Mouse (Mus musculus): ENCODE results near the gene Nbea.

Gene Nbea

DNA sequence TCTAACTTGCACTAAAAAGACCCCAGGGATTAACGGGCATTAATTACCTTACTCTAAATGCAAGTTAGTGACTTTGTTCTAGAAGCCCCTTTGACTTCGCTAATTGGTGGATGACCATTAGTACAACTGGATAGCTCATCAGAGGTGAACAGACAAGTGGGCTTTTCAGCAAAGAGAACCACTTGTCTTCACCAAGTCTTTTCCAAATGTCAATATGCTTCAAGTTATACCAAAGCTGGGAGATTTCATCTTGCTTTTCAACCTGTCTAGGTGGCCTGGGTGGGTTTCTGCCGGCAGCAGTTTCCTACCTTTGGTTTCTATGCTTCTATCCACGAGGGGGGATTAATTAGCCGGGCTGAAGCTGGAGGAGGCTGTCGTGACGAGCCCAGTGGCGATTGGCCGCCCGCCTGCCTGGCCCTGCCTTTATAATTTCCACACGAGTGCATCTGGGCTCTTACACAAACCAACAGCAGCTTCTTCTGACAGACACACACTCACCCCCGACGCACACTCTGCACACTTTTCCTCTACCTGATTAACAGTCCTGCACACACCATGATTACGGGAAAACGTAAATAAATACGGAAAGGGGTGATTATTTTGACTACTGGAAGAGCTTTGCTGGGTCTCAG, 401.3 kb downstream of the Nbea start, which contains the start of gene Mab21l1:
TSS of gene Mab21l1 (plus strand) at position 455 of the 632 bp plus-strand sequence.
- no peak for DNase-seq

DNA sequence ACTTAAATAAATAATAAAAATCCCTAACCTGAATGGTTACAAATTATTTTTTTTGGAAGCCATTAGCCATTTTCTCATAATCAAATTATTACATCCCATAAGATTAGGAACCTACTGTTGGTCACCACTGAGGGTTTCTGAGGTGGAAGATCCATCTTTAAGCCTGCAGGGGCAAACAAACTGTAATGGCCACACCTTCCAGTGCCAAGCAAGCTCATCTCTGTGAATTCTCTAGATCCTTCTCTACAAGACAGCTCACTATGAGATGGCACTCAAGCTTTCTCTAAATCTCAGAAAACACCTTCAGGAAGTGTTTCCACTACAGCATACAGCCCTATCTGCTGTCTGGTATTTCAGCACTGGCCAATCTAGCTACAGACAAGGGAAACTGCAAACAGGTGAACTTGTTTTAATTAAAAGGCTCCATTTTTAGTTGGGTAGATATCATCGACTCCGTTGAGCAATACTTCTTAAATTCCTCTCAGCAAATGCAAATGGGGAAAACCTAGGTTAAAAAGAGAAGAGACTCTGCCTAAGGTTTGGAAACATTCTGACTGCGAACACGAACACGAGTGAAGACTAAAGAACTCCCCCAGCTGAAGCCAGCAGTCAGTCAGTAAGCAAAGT, 402.0 kb downstream of the Nbea start:
- no peak for DNase-seq

DNA sequence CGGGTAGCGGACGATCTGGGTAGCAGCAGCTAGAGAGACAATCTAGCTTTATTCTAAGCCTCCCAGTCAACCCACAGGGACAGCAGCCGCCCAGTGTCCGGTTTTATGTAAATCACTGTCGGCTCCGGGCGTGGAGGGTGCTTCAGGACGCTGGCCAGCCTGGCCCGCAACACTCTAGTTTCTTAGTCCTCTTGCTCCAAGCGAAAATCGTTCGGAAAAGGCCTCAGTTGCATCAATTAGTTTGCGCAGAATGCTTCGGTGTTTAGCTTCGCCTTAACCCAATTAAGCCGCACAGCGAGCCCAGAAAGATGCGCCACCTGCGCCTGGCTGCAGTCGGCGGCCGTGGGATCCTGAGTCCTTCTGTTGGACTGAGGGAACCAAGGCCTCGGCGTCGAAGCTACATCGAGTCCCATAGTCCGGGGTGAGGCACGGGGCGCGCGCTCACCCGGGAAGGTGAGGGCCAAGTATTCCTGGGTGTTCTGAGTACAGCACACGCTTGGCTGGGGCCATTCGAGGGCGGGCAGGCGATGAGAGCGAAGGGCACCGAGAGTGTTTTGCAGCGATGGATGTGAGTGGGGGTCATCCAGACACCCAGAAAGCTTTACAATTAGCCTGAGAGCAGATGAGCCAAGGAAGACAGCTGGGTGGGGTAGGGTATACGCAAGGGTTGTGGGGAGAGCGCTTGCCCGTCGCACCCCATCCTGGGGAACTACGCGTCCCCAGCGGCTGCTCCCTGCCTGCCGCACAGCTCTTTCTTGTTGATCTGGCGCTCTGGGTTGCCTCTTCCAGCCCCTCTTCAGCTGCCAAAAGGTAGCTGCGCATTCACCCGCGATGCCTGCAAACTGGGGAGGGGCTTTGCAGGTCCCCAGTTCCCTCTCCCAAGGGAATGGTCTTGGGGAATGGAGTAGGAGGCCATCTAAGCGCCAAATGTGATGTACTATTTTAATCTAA, 403.1 kb downstream of the Nbea start:
- no peak for DNase-seq

DNA sequence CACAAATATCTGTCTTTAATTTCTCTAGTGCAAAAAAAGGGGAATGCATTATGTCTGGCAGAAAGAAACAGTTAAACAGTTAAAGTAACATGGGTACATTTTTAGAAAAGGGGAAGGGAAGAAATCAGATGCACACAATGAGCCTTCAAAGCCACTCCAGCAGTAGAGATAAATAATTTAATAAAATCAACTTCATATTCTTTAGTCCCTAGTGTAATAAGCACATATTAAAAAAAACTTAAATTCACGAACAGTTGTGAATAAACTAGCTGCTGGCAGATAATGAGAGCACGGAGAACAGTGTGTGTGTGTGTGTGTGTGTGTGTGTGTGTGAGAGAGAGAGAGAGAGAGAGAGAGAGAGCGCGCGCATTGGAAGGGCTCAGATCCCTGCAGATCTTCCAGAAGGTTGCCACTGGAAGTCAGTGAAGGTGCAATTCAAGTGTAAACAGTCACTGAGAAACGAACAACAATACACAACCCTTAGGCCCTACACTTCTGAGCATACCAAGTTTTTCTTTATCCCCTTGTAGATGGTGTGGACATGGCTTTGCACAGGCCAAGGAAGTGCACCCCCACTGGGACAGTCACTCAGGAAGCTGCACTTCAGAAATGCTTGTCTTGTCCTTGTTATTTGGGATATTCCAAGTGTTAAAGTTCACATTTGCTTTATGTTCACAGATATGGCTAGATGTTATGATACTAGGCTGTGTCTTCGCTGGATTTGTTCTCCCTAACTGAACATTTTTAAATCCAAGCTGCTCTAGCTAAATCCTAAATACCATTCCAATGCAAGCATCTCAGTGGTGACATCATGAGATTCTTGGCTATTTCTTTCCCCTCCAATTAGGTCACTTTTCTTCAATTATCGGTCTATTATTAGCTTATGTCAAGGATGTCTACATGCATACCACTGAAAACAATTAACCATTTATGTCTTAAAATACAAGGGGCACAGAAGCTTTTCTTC, 404.5 kb downstream of the Nbea start:
- no peak for DNase-seq

DNA sequence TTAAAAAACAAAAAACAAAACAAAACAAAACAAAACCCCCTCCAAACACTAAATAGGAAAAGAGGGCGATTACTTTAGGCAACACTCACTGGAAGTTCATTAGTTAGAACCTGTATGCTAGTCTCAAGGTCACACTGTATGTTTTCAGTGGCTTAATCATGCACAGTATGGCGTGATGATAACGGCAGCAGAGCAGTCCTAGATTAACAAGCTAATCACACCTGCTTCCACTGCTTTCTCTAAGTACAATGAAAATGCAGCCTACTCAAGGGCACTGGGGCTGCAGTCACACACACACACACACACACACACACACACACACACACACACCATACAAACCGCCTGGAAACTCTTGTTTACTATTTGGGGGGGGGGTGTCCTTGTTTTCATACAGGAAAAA, 406.0 kb downstream of the Nbea start:
- no peak for DNase-seq

DNA sequence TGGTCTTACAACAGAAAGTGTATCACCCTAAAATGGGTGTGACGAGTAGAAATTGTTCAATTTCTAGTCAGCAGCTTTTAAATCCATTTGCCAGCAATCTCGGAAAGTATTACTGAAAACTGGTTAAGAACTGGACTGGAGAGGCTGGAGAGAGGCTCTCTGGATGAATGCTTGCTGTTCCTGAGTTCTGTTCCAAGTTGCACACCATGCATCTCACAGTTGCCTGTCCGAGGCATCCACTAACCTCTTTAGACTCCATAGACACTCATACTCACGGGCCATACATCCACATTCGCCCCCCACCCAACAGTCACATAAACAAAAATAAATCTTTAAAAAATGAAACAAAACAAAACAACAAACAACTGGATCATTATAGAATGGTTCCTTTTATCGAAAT, 407.7 kb downstream of the Nbea start:
- no peak for DNase-seq

DNA sequence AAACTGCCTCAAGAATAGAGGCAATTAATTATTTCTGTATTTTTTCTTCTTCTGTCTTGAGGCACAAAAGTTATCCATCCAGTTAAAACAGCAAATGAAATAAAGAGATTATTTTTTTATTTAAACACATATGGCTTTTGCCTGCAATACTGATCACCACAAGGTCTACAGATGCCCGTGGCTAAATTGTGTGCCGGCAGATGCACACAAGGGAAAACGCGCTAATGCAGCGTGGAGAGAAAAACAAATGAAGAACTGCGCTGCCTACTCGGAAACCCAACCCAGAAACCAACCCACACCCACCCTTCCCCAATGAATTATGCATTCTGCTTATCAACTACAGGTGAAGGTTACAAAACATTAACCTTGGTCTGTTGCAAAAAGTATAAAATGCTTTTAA, 408.3 kb downstream of the Nbea start:
- no peak for DNase-seq

DNA sequence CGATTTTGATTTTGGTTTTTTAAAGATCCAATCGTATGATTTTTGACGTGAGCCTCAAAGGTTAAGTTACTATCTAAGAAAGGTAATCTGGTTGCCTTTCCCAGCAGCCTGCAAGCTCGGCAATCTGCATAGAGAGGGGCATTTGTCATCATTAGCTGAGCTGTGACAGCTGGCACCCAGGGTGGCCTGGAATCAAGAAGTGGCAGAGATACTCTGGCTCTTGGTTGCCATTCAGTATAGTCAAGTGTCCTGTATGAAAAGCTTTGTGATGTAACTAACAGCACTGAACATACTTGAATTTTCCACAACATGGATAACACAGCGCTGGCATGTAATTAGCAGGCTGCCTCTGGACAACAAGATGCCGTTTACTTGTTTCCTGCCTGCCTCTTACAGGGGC, 409.3 kb downstream of the Nbea start:
- no peak for DNase-seq

DNA sequence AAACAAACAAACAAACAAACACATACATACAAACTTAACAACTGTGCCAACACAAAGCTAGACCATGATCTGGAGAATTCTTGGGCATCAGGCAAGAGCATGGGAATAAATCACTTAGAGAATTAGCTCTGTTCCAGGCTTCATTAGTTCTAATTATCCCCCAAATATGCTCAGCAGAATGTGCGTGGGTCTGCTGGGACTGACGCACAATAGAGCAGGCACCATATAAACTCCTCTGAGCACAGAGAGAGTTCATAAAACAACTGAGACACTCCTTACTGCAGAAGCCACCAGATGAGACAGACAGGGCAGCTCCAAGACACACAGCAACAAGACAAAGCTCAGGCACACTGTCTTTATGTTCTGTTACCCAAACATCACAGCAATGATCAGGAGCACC, 414.2 kb downstream of the Nbea start:
- no peak for DNase-seq

DNA sequence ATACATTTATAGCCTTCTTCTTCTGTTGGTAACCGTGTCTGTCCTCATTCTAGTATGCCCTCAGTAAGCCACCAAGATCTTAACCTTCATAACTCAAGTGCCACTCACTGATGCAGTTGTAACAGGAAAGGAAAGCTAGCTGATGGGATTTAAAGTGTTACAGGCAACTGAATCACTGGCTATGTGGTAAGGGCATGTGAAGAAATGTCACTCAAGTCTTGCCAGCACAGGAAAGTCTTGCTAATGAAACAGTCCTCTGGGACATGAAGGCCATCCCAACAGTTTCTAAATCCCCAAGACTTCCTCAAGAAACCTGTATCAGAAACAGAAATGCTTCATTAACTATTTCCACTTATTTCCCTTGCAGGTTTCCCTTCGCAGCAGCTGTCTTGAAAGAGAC, 414.8 kb downstream of the Nbea start:
- DNase-seq = no peak

DNA sequence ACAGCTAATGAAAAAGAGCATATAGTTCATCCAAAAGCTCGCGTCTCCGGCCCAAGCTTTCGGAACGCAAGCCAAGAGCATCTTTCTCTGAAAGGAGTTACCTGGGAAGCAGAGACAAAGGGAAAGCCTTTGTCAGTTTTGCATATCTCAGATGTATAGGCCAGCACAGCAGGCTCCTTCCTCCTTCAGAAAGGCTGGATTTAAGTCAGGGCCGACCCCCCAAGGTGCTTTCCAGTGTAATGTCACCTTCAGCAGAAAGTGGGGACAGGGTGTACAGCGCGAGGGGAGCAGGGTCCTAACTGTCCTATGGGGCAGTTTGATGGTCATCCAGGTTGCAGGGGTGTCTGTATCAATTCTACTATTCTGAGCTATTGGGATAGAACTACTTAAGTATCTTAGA, 419.9 kb downstream of the Nbea start:
- no peak for DNase-seq

DNA sequence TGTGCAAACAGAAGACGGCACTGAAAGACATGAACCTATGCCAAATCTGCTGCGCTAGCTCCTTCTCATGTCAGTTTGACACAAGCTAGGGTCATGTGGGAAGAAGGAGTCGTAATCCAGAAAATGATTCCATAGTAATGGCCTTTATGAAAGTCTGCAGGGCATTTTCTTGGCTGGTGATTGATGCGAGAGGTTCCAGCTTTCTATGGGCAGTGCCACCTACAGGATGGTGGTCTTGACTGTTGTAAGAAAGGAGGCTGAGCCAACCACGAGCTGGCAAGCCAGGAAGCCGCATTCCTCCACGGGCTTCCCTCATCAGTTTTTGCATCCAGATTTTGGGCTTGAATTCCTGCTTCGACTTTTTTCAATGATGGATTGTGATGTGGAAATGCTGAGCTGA, 425.2 kb downstream of the Nbea start:
- DNase-seq = no peak

DNA sequence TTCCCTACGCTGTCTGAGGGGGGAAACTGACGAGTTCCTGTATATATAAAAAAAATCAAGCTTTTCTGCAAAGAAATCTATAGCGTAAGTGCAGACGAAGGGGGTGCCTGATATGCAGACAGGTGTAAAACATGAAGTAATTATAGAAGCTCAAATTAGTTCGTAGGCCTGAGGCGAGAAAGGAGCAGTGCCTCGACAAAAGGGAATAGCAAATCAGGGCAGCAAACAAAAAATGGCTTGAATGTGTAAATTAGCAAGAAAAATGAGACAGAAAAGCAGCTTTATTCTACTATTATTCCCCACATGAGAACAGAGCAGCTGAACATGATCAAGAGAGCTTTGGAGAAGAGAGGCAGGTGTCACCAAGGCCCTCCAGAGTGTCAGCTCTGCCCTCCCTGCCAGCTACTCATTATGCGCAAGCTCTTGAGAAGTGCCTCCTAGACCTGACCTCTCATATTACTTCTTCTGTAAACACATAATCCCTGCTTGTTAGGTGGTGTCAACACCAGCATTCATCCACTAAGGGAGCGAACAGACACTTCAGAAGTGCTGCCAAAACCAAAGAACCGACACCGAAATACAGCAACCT, 426.8 kb downstream of the Nbea start:
- no peak for DNase-seq

DNA sequence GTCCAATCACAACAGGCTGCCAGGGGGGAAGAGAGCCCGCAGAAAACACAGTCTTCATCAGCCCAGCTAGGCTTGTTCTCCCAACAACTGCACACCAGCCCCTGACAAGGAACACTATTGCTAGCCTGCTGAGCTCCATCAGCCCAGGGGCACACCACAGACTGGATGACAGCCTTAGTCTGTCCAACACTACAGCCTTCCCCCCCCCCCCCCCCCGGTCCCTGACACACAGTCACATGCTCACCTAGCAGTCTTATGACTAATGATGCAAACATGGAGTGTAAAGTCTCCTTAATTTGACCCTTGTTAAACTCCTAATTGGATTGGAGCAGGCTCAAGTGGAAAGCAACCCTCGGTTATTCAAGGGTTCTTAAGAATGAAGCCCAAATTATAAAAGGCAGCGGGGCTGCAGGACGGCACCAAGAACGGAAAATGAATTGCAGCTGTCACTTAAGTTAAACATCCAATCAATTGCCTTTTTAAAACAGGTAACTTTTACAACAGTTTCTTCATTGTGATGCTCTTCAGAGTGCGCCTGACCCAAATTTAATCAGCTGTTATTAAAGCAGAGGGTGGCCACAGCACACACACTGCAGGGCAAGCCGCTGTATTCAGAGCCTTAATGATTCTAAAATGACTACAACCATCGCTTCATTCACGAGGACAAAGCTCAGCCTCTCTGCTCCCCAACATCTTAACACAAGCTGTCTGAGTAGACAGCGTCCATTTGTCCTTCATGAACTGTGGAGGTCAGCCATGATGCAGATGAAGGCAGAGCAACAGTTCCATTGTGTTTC, 427.5 kb downstream of the Nbea start:
- DNase-seq = no peak

DNA sequence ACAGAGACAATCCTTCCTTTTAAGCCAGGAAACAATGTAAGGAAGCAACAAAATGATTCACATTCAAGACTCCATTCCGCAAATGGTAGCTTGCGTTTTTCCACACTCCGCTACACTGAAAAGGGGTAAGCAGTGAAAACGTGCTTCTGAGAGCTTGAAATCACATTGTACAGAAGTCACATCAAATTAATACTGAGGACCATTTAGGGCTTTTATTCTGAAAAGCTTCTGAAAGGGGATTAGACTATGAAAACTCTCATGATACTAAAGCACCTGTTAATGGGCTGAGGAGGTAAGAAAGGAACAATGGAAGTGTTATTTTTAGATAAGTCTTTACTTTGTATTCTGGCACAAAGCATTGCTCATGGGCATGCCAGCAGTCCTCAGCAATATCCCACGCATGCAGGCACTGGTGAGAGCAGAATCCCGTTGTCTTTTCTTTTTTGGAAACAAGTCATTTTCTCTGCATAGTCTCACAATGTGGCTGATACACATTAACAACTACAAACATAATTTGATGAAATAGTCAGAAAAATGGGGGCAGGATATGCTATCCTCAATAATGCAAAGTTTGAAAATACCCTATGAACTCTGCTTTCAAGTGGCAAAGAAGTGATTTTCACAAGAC, 428.4 kb downstream of the Nbea start:
- DNase-seq = no peak

DNA sequence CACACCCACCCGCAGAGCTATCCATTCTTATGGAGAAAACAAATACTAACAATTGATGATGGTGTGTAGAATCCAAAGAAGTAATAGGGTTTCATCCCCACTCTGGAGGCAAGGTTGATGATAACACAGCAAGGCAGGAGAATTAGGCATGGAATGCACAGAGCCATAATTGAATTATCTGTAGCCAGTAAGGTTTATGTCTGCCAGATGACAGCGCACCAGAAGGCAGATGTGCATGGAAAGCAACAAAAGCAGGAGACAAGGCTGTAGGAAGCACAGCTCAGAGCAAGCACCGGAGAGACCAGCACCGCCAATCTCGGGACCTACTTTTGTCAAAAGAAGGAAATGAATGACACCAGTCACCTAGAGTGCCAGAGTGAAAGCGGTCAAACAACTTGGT, 429.6 kb downstream of the Nbea start:
- DNase-seq = no peak

DNA sequence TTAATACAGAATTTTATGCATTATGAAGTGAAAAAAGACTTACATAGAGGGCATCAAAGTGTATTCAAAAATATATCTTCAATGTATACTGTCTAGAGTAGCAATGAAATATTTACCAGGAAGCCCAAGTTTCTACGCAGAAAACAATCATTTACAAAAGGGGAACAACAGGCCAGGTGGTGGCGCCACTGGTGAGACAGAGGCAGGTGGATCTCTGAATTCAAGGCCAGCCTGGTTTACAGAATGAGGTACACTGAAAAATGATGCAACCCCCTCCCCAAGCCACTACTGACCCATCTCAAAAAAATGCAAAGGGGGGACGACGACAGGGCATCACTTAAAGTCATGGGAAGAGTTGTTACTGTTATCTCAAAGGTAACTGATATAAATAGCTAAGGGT, 430.9 kb downstream of the Nbea start:
- no peak for DNase-seq

DNA sequence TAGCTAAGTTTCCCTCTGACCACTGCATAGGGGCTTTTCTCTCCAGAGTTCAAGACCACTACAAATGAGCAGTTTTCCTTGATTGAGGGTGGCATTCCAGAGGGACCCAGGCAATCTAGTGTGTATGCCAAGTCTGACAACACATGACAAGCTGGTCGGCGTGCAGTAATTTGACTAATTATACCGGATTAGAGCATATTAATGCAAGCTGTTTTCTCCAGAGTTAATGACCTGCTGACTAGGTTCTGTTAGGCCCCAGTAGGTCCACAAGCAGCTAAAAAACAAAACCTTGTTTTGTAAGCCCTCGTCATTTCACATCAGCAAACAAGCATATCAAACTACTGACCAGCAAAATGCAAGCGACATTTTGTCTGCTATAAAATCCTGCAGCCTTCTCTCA, 432.1 kb downstream of the Nbea start:
- DNase-seq = no peak

DNA sequence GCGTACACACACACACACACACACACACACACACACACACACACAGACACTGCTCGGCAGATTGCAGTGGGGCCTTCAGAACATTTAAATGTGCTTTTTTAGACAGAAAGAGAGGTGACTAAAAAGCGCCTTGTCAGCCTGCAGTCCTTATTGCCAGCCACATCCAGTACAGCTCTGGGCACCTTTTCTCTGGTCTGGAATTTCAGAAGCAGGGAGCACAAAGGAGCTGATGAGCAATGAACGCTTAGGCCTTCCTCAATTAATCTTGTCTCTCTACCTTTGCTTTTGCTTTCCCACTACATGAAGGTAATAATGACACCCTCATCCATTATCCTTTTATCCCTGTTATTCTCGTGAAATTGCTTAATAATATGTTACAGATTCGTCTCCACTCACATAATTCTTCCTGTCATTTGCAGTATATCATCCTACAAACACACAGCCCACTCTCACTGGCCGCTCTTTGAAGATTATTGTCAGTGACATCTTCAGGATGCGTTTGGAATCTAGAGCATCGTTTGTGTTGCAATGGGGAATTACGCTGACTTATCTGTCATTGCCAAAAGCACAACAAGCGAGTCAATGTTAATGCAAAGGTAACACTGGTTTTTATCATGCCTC, 432.9 kb downstream of the Nbea start:
- no peak for DNase-seq

DNA sequence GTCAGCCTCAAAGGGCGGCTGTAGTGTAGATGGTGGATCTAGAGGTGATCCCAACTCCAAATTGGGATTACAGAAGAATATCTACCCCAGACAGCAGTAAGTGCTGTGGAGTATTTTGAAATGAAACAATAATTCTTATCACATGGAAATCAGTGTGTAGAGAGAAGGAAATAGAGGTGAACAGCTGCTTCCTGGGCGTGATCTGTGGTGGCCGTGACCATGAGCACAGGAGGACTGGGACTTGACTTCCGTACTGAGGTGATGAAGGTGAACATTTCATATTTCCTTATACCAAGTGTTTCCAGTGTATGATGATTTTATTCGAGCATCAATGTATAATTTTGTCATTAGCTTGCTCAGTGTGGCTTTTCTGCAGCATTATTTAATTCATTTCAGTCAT, 439.6 kb downstream of the Nbea start:
- DNase-seq = no peak

DNA sequence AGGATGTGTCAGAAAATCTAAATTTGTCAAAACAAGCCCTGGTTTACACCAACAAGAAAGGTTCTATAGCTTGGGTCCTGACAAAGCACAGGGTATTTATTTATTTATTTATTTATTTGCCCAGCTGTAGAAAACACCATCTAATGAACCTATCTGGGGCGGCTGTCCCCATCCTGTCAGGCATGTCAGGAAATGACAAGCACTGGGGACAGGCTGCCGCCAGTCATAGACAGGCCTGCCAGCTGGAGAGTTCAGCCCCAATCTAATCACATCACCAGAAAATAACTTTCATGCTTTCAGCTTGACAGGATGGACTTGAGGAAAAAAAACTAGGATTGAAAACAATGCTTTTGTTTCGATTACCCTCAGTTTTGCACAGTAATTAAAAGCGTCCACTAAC, 440.8 kb downstream of the Nbea start:
- DNase-seq = no peak

All from B cell, adult 2 months (primary cell).